Mouse (Mus musculus): ENCODE measurements around the gene Gpr82. TPM values are rescaled to one million over a fixed set of nuclear protein-coding genes. Genes with fewer than 3 reads are reported as not detected.

Gene Gpr82
- total RNA-seq (2023), result under 1 TPM in 1 of 2 experiments, not detected in 1; 0.24 TPM

DNA sequence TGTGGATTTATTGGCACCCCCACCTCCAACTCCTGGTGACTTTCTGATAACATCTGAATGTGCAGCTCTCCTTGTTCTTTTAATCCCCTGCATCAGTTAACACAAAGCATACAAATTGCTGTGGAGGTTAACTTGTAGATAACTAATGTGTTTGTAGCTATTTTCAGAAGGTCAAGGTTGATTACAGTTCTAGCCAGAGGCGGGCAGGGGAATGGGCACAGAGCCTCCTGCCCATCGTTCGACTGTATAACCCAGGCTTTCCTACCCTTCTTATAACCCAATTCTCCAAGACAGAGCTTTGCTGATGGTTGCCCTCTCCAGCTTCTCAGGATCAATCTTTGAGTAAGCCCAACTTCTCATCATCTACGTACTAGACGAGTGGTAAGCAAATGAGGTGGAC, at the start of gene Gpr82:
Gpr82 (plus strand) TSS at position 301 of the 400 bp plus-strand sequence.

DNA sequence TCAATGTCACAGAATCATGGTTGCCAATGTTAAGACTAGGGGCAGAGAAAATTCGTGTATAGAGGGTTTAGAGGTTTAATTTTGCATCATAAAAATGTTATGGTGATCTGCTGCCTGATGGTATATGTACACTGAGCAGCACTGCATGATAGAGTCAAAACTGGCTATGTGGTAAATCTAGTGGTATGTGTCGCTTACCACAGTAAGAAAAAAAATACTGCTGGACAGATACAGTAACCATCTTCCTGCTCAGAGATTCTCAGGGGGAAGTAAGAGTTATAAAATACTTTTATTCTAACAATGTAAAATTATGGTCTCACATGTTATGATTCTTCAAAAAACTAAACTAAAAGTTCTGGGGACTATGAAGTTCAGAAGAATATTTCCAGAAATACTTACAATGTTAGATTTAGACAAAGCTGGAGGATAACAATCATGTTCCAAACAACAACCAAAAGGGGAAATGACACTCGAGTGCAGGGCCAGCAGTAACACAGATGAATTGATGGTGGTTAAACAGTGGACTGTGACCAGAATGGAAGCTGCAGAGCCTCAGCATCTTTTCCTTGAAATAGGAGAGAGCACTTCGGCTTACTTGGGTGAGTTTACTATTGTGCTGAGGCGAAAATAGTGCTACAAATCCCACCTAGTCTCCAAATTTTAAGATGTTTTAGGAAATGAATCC, 29.4 kb upstream of the Gpr82 start, which contains the start of gene Gpr34:
Gpr34 (plus strand) TSS at position 491 of the 685 bp plus-strand sequence.

Other genes starting within 250 kb of the Gpr82 start
- gene Nyx, start 195.3 kb upstream of the Gpr82 start, total RNA-seq (2023), result under 1 TPM; 0.12 to 0.15 TPM
- gene Gpr34, start 29.3 kb upstream of the Gpr82 start, total RNA-seq (2023), result 10 to 100 TPM in 1 of 2 experiments, 1 to 10 TPM in 1; 8.4 to 11.0 TPM
- gene Cask, start 190.0 kb downstream of the Gpr82 start, total RNA-seq (2023), result 1 to 10 TPM; 6.4 to 7.4 TPM